7 mouse cellular contexts compared by ENCODE assay signal in genomic region chr17:46556584-46556945, GRCm38 (mm10). TPM values are rescaled to one million over a fixed set of nuclear protein-coding genes. Genes with fewer than 3 reads are reported as not detected.
A peak's percentile ranks its signal among the peaks of the same experiment; 100 is the strongest.
DNase-seq lines count a peak whose midpoint lies in the region; ATAC-seq and TF ChIP-seq lines count a peak whose summit lies in the region.

No protein-coding gene starts in this region.

- no peaks in the 10 kb centered on the region for H3K9me3 ChIP-seq in embryonic facial prominence, embryonic 12.5 days
- no peaks in the 10 kb centered on the region for H3K9me3 ChIP-seq in hindbrain, embryonic 15.5 days
- H3K9me3 ChIP-seq in lung, embryonic 14.5 days (ENCODE audit: low read depth, low read length) = no peaks in the 10 kb centered on the region

- H3K36me3 ChIP-seq in testis, adult 2 months (ENCODE audit: control insufficient read depth, insufficient read depth, low read length) = no peaks in the 10 kb centered on the region
- H3K36me3 ChIP-seq in embryonic facial prominence, embryonic 12.5 days = peaks cover 11% of the 10 kb centered on the region
- H3K36me3 ChIP-seq in hindbrain, embryonic 15.5 days = peaks cover 7% of the 10 kb centered on the region
- peaks cover 14% of the 10 kb centered on the region for H3K36me3 ChIP-seq in lung, embryonic 14.5 days (ENCODE audit: insufficient read depth)
- H3K36me3 ChIP-seq in small intestine, adult 2 months (ENCODE audit: control insufficient read depth, insufficient read depth, low read length) = peaks cover 7% of the 10 kb centered on the region

- H3K4me3 ChIP-seq in testis, adult 2 months (ENCODE audit: control insufficient read depth, low read depth, low read length) = peak overlapping the region; percentile 89
- H3K4me3 ChIP-seq in embryonic facial prominence, embryonic 12.5 days = peak overlapping the region; percentile 94
- peak overlapping the region; percentile 91 for H3K4me3 ChIP-seq in hindbrain, embryonic 15.5 days
- peak overlapping the region; percentile 95 for H3K4me3 ChIP-seq in lung, embryonic 14.5 days (ENCODE audit: low read depth, low read length)
- peak overlapping the region; percentile 71 for H3K4me3 ChIP-seq in small intestine, adult 2 months (ENCODE audit: low read depth, low read length)

- no peak; the same call in 1 of the 2 replicates for ATAC-seq in embryonic facial prominence, embryonic 12.5 days (ENCODE audit: insufficient number of reproducible peaks, insufficient read depth, low FRiP score, low TSS enrichment)
- ATAC-seq in hindbrain, embryonic 15.5 days (ENCODE audit: low FRiP score, low read depth) = no peak; the same call in 1 of the 2 replicates
- peak; percentile 67 for ATAC-seq in lung, embryonic 14.5 days (ENCODE audit: insufficient read depth)
- ATAC-seq in monocyte, adult 5-6 weeks (replicated peaks; ENCODE audit: insufficient number of reproducible peaks, low FRiP score, low TSS enrichment, poor library complexity, severe bottlenecking) = no peak

- H3K27me3 ChIP-seq in testis, adult 2 months (ENCODE audit: control insufficient read depth, insufficient read depth, low read length) = no peaks in the 10 kb centered on the region
- no peaks in the 10 kb centered on the region for H3K27me3 ChIP-seq in embryonic facial prominence, embryonic 12.5 days
- no peaks in the 10 kb centered on the region for H3K27me3 ChIP-seq in hindbrain, embryonic 15.5 days
- no peaks in the 10 kb centered on the region for H3K27me3 ChIP-seq in lung, embryonic 14.5 days (ENCODE audit: insufficient read depth, low read length)
- no peaks in the 10 kb centered on the region for H3K27me3 ChIP-seq in small intestine, adult 2 months (ENCODE audit: control insufficient read depth, insufficient read depth, low read length)

- WGBS in embryonic facial prominence, embryonic 12.5 days = 0% methylated on average over 11 of the region's 11 CpGs
- 0% methylated on average over 11 of the region's 11 CpGs for WGBS in hindbrain, embryonic 15.5 days
- under 1% methylated on average over 11 of the region's 11 CpGs for WGBS in lung, embryonic 14.5 days
- WGBS in small intestine, adult 2 months = under 1% methylated on average over 11 of the region's 11 CpGs

- TF ChIP-seq POLR2A in testis, adult 2 months (IDR thresholded peaks at IDR 0.05; ENCODE audit: control insufficient read depth, low read depth, low read length) = no peak
- TF ChIP-seq POLR2A in small intestine, adult 2 months (IDR thresholded peaks at IDR 0.05; ENCODE audit: low read depth, low read length) = no peak

- peak overlapping the region; percentile 100 for H3K9ac ChIP-seq in embryonic facial prominence, embryonic 12.5 days
- peak overlapping the region; percentile 38 for H3K9ac ChIP-seq in hindbrain, embryonic 15.5 days
- peak overlapping the region; percentile 24 for H3K9ac ChIP-seq in lung, embryonic 14.5 days

- no peak for TF ChIP-seq CTCF in testis, adult 2 months (IDR thresholded peaks at IDR 0.05; ENCODE audit: control insufficient read depth, insufficient read depth, insufficient replicate concordance, low read depth, low read length)
- TF ChIP-seq CTCF in lung, embryonic 14.5 days (IDR thresholded peaks at IDR 0.05; ENCODE audit: low read depth) = 0 out of 2 replicates have a peak, but pooled peaks have one; percentile 0
- no peak for TF ChIP-seq CTCF in small intestine, adult 2 months (IDR thresholded peaks at IDR 0.05; ENCODE audit: extremely low read depth, insufficient read length, insufficient replicate concordance, low read depth, low read length)

- DNase-seq in testis, postnatal 14 days (ENCODE audit: low spot score) = no peak
- peak; percentile 95 for DNase-seq in lung, embryonic 14.5 days

- H3K4me2 ChIP-seq in embryonic facial prominence, embryonic 12.5 days (replicated peaks) = peak overlapping the region; percentile 78
- peak overlapping the region; percentile 84 for H3K4me2 ChIP-seq in hindbrain, embryonic 15.5 days
- H3K4me2 ChIP-seq in lung, embryonic 14.5 days = peak overlapping the region; percentile 84

- H3K27ac ChIP-seq in testis, adult 2 months (ENCODE audit: control insufficient read depth, insufficient read depth, low read depth, low read length) = peak overlapping the region; percentile 84
- peak overlapping the region; percentile 95 for H3K27ac ChIP-seq in embryonic facial prominence, embryonic 12.5 days
- H3K27ac ChIP-seq in hindbrain, embryonic 15.5 days (replicated peaks) = peak overlapping the region; percentile 95
- H3K27ac ChIP-seq in lung, embryonic 14.5 days (ENCODE audit: low read depth) = peak overlapping the region; percentile 89
- peak overlapping the region; percentile 53 for H3K27ac ChIP-seq in small intestine, adult 2 months (ENCODE audit: insufficient read depth, low read depth, low read length)

- peaks cover 22% of the 10 kb centered on the region for H3K4me1 ChIP-seq in testis, adult 2 months (ENCODE audit: control insufficient read depth, insufficient read depth, low read length)
- peaks cover 33% of the 10 kb centered on the region for H3K4me1 ChIP-seq in embryonic facial prominence, embryonic 12.5 days
- peaks cover 40% of the 10 kb centered on the region for H3K4me1 ChIP-seq in hindbrain, embryonic 15.5 days (replicated peaks)
- peaks cover 20% of the 10 kb centered on the region for H3K4me1 ChIP-seq in lung, embryonic 14.5 days (ENCODE audit: insufficient read depth)
- H3K4me1 ChIP-seq in small intestine, adult 2 months (ENCODE audit: control insufficient read depth, insufficient read depth, insufficient read length, low read length) = peaks cover 11% of the 10 kb centered on the region

RNA-seq across cellular contexts. Expression of gene Srf, which starts 0.6 kb away (rescaled TPM):
- polyA plus RNA-seq in testis, adult 2 months (2012; rRNA removed) = 96.2 and 106 TPM in 2 replicates
- 10.5 and 12.0 TPM in 2 replicates for polyA plus RNA-seq in embryonic facial prominence, embryonic 12.5 days (2016; fragmentation: Nextera tagmentation; extraction: Ambion mirVana)
- polyA plus RNA-seq in hindbrain, embryonic 15.5 days (2015; fragmentation: Nextera tagmentation; extraction: Ambion mirVana) = 2.7 and 4.5 TPM in 2 replicates
- polyA plus RNA-seq in lung, embryonic 14.5 days (2014; fragmentation: Nextera tagmentation; extraction: Ambion mirVana) = 11.4 and 15.1 TPM in 2 replicates
- polyA plus RNA-seq in small intestine, adult 2 months (2012; rRNA removed) = 103 and 183 TPM in 2 replicates
- total RNA-seq in monocyte, adult 5-6 weeks (2017) = 24.8 to 46.0 TPM (median 36.6 TPM) in 3 replicates

RNA-seq across cellular contexts. Expression of gene Cul9, which starts 10.4 kb away (rescaled TPM):
- polyA plus RNA-seq in testis, adult 2 months (2012; rRNA removed) = 20.5 and 22.4 TPM in 2 replicates
- 12.4 and 13.4 TPM in 2 replicates for polyA plus RNA-seq in embryonic facial prominence, embryonic 12.5 days (2016; fragmentation: Nextera tagmentation; extraction: Ambion mirVana)
- 21.0 and 26.5 TPM in 2 replicates for polyA plus RNA-seq in hindbrain, embryonic 15.5 days (2015; fragmentation: Nextera tagmentation; extraction: Ambion mirVana)
- 2.8 and 2.9 TPM in 2 replicates for polyA plus RNA-seq in lung, embryonic 14.5 days (2014; fragmentation: Nextera tagmentation; extraction: Ambion mirVana)
- 5.0 and 5.8 TPM in 2 replicates for polyA plus RNA-seq in small intestine, adult 2 months (2012; rRNA removed)
- 4.4 to 7.6 TPM (median 4.9 TPM) in 3 replicates for total RNA-seq in monocyte, adult 5-6 weeks (2017)

Comparison
In these comparisons a context has a peak if more than half of its experiments do, and no peak if none do; other contexts are left out.
1. H3K9ac ChIP-seq: peak in every context shown above with its lines; median percentile 100 in embryonic facial prominence, embryonic 12.5 days; 38 in hindbrain, embryonic 15.5 days; 24 in lung, embryonic 14.5 days.